Mouse (Mus musculus) liver, embryonic 14.5 days (tissue): ENCODE data around the gene Mob1b. TPM values are rescaled to one million over a fixed set of nuclear protein-coding genes. Genes with fewer than 3 reads are reported as not detected.
A peak's percentile ranks its signal among the peaks of the same experiment; 100 is the strongest.

Experiments used
- ATAC-seq: fragments of 200-750 bp; cut with Nextera tagmentation; 2 replicates; pipeline ENCODE4 v1.8.0; 2017; ENCODE audit warnings: moderate number of reproducible peaks, mild to moderate bottlenecking, moderate library complexity; ENCODE audit not compliant: insufficient read depth
- DNase-seq, 3 experiments: peaks; one replicate each; pipeline ENCODE4 v3.0.0-alpha.2; 2012 to 2013; ENCODE audit warnings: low read depth in 3 of 3, low spot score in 3 of 3
- H3K27ac ChIP-seq: fragments of 300-500 bp; sonication (generic); 2 replicates; pipeline ENCODE4 v1.5.1; 2014; ENCODE audit warnings: moderate library complexity, mild to moderate bottlenecking, control low read depth, inconsistent platforms
- H3K27me3 ChIP-seq: fragments of 300-500 bp; sonication (generic); 2 replicates; pipeline ENCODE4 v1.6.1; 2014; ENCODE audit warnings: mild to moderate bottlenecking, low read length, moderate library complexity; ENCODE audit not compliant: control insufficient read depth, insufficient read depth
- H3K36me3 ChIP-seq: fragments of 300-500 bp; sonication (generic); replicated peaks from 2 replicates; pipeline ENCODE4 v1.6.1; 2014; ENCODE audit warnings: low read depth; ENCODE audit not compliant: control insufficient read depth, insufficient read depth
- H3K4me1 ChIP-seq, 2 experiments: fragments of 200-500 bp in 1 of 2; fragments of 300-500 bp in 1 of 2; sonication (generic) in 1 of 2; replicated peaks; 2 replicates each; pipeline ENCODE4 v1.6.1; 2012 to 2014; ENCODE audit warnings: antibody characterized with exemption in 1 of 2, inconsistent platforms in 1 of 2, low read length in 1 of 2; ENCODE audit not compliant: control insufficient read depth in 2 of 2, insufficient read depth in 2 of 2
- H3K4me2 ChIP-seq: fragments of 300-500 bp; sonication (generic); 2 replicates; pipeline ENCODE4 v1.6.1; 2014; ENCODE audit warnings: low read depth, mild to moderate bottlenecking, control low read depth, moderate library complexity
- H3K4me3 ChIP-seq, 2 experiments: fragments of 200-500 bp in 1 of 2; fragments of 300-500 bp in 1 of 2; sonication (generic) in 1 of 2; 2 replicates each; pipeline ENCODE4 v1.5.1; 2012 to 2014; ENCODE audit warnings: low read depth in 2 of 2, low read length in 2 of 2, mild to moderate bottlenecking in 2 of 2, control low read depth in 1 of 2, inconsistent platforms in 1 of 2, moderate library complexity in 1 of 2; ENCODE audit not compliant: insufficient read depth in 1 of 2
- H3K9ac ChIP-seq: fragments of 300-500 bp; sonication (generic); replicated peaks from 2 replicates; pipeline ENCODE4 v1.6.1; 2014; ENCODE audit warnings: mild to moderate bottlenecking, control low read depth, moderate library complexity
- H3K9me3 ChIP-seq: fragments of 300-500 bp; sonication (generic); 2 replicates; pipeline ENCODE4 v1.6.1; 2016; ENCODE audit warnings: low read length, mixed read lengths; ENCODE audit not compliant: control insufficient read depth
- CTCF ChIP-seq: IDR thresholded peaks from 2 replicates; pipeline ENCODE4 v1.5.1; 2016; ENCODE audit warnings: antibody characterized with exemption, low read depth, control low read depth
- EP300 ChIP-seq: IDR thresholded peaks from 2 replicates; pipeline ENCODE4 v1.6.1; 2016; ENCODE audit warnings: antibody characterized with exemption, low read depth
- WGBS: fragments of 180-500 bp; shearing (Covaris S2); extraction: QIAGEN DNeasy Blood & Tissue Kit; methylation state at CpG from one replicate; pipeline ENCODE4 v1.1.7; 2014; ENCODE audit not compliant: insufficient replicate concordance; 5-methylcytosine and 5-hydroxymethylcytosine counted together
- polyA plus RNA-seq, 2 experiments: library from polyadenylated mRNA; depleted of rRNA in 1 of 2; stranded (reverse) in 1 of 2; unstranded in 1 of 2; fragments of >200 nt; fragmentation: Nextera tagmentation in 1 of 2; extraction: Ambion mirVana in 1 of 2; gene quantifications; 2 replicates each; pipeline versions ENCODE4 v1.2.1 to v1.2.3; 2012 to 2014

The Mob1b gene
- polyA plus RNA-seq, 2 experiments = 6.6 to 9.4 TPM

DNA sequence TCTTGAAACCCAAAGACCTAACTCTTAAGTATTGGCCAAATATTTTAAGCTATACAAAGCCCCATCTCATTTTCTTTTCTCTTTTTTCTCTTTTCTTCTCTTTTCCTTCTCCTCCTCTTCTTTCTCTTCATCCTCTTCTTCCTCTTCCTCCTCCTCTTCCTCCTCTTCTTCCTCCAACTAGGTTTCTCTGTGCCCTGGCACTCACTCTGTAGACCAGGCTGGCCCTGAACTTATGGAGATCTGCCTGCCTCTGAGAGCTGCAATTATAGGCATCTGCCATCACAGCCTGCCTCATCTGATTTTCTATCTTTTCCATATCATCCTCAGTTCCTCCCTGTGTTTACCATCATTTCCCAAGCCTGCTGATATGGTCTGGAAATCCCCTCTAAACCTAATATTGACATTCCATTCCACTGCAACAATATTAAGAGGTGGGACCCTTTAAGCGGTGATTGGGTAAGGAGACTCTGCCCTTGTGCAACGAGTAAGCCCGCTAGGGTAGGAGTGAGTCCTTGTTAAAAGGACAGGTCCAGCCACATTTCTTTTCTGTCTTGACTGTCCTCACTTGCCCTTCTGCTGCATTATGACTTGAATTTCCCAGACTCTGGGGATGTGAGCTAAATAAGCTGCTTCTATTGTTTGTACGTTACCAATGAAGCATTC, 21.3 kb upstream of the Mob1b start:
- WGBS = 62% methylated on average over 4 of the region's 4 CpGs
- ATAC-seq = peak; percentile 37
- no peaks in the 10 kb centered on the region for H3K27me3 ChIP-seq

DNA sequence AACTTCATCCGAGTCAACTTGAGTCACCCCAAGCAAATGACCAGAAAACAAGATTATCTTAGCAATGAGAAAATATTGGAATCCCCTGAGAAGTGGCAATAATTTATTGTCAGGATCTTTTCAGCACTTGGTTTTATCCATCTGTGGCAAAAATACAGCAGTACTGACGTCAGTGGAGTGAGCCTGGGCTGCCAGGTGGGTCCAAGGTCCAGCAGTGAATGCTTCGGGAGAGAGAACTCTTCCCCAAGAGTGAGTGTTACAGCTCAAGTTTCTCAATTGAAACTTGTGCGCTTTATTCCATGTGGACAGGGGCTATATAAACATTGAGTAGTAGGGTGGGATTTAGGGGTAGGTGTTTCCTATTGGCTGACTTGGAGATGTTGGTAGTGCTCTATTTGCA, 18.6 kb upstream of the Mob1b start:
- TF ChIP-seq CTCF = no peak
- TF ChIP-seq EP300 = no peak
- Histone ChIP-seq H3K4me2 (no peak overlapping the region), H3K27ac (no peak overlapping the region), H3K9me3 (no peaks in the 10 kb centered on the region), H3K4me3 (no peak overlapping the region), H3K36me3 (no peaks in the 10 kb centered on the region), H3K27me3 (no peaks in the 10 kb centered on the region), H3K4me1 (peaks cover 0 to 4% of the 10 kb centered on the region in 2 experiments; a peak in 2 of 4 replicates), H3K9ac (no peak overlapping the region)
- DNase-seq = no peak
- ATAC-seq = no peak
- 54% methylated on average over 4 of the region's 4 CpGs for WGBS

More for the DNA sequence above, 21.3 kb upstream of the Mob1b start:
- Histone ChIP-seq H3K4me3 (no peak overlapping the region), H3K27ac (no peak overlapping the region), H3K9me3 (no peaks in the 10 kb centered on the region), H3K4me1 (peaks cover 0 to 4% of the 10 kb centered on the region in 2 experiments; a peak in 2 of 4 replicates), H3K9ac (no peak overlapping the region), H3K4me2 (no peak overlapping the region), H3K36me3 (no peaks in the 10 kb centered on the region)
- TF ChIP-seq EP300 = no peak
- no peak for TF ChIP-seq CTCF
- DNase-seq = no peak

DNA sequence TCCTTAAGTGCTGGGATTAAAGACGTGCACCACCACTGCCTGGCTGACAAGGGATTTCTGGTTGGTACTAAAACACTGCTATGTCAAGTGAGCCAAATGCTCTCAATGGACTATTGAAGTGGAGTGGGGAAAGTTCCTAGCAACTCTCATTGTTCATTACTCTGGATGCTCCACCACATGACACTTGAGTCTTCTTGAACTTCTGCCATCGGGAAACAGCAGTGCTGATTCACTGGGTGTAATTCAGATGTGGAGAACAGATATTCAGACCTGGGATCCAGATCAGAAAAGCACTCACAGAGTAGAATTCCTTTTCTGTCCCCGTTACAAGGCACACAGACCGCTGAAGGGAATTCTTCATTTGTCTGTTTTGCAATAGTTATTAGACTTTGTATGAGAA, 17.1 kb upstream of the Mob1b start:
- Histone ChIP-seq H3K9ac (no peak overlapping the region), H3K4me3 (no peak overlapping the region), H3K4me1 (peaks cover 0 to 4% of the 10 kb centered on the region in 2 experiments; a peak in 2 of 4 replicates), H3K4me2 (no peak overlapping the region), H3K36me3 (no peaks in the 10 kb centered on the region), H3K27me3 (no peaks in the 10 kb centered on the region), H3K27ac (no peak overlapping the region), H3K9me3 (no peaks in the 10 kb centered on the region)
- ATAC-seq (no peak), DNase-seq (no peak)
- TF ChIP-seq CTCF (no peak), EP300 (no peak)
- 63% methylated on average over 4 of the region's 4 CpGs for WGBS

DNA sequence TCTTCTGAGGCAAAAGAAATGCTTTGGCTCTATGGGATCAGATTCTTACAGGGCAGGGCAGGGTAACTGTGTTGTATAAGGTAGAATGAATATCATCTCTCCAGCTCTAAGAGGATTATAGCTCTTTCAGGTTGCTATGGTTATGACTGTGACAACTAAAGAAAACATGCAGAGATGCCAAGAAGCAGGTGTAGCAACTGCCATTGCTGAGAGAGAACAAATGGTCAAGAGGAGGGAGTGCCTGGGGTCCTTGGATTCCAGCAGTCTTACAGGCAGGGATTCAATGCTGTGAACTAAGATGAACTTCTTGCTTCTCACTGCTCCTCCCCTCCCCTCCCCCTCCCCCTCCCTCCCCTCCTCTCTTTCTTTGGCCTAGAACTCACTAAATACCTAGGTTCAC, 9.5 kb upstream of the Mob1b start:
- H3K9ac ChIP-seq = no peak overlapping the region
- H3K9me3 ChIP-seq = no peaks in the 10 kb centered on the region
- no peaks in the 10 kb centered on the region for H3K36me3 ChIP-seq
- DNase-seq = no peak
- H3K4me3 ChIP-seq = no peak overlapping the region
- no peak for ATAC-seq
- H3K4me1 ChIP-seq = 0 out of 4 replicates have a peak, but pooled peaks cover 0 to 3% of the 10 kb centered on the region in 2 experiments
- no peaks in the 10 kb centered on the region for H3K27me3 ChIP-seq
- H3K27ac ChIP-seq = no peak overlapping the region
- TF ChIP-seq CTCF = no peak
- no peak for TF ChIP-seq EP300
- H3K4me2 ChIP-seq = no peak overlapping the region

DNA sequence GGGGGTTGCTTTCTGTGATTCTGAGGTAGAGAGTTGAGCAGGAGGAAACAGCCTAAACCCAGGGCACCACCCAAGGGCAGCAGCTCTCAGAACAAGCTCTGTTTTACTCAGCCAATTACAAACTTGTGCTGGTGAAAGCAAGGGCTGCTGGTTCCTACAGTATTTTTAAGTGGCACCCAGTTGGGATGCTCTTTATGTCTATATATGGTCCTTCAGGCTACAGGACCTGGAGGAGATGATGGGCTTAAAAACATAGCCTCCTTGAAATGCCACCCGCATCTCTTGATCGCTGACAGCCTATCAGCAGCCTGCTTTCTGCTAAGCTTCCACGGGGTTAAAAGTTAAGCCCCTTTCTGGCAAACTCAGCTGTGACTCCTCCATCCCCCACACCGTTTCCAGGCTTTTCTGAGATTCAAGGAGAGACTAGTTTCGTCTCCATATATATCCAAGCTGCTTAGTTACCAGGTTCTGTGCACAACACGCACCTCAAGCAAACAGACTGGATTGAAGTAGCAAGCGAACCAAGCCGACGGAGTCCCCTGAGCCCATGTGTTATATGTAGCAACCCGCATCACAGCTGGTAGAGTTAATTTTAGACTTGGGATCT, 8.9 kb upstream of the Mob1b start:
- WGBS = 55% methylated on average over 10 of the region's 10 CpGs
- Histone ChIP-seq H3K9ac (no peak overlapping the region), H3K36me3 (no peaks in the 10 kb centered on the region), H3K4me3 (no peak overlapping the region), H3K4me2 (no peak overlapping the region), H3K9me3 (no peaks in the 10 kb centered on the region), H3K27ac (no peak overlapping the region), H3K4me1 (0 out of 4 replicates have a peak, but pooled peaks cover 0 to 3% of the 10 kb centered on the region in 2 experiments), H3K27me3 (no peaks in the 10 kb centered on the region)
- no peak for TF ChIP-seq EP300
- no peak for TF ChIP-seq CTCF
- DNase-seq (no peak), ATAC-seq (no peak)
